Mouse (Mus musculus): ENCODE measurements at regions not wholly inside any gene's neighbourhood (a gene's known extent, or its start where the extent isn't known, plus 50 kb on each side); places are given as distances from the start of the nearest gene placed in this dataset.

DNA sequence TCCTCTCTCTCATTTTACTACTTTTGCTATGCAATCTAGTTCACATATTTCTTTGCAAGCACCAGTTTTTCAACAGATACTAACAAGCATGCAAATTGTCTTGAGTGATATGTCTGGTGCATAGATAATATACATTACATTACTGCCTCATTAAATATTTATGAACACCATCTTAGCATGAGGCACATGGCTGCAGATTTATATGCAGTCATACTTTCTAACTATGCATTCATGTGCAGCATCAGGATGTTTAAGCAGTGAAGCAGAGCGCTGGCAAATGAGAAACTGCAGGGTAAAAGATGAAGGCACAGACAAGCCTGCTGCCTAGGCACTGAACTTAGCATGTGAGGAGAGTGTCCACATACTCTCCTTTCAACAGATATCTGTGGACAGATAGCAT, 186.3 kb upstream of the Luzp2 start:
- TF ChIP-seq POLR2AphosphoS2 (IDR thresholded peaks at IDR 0.05; ENCODE audit: low read length) (no peak), CTCF (IDR thresholded peaks at IDR 0.05 in 2 of 3, conservative IDR thresholded peaks at IDR 0.05 in 1 of 3; ENCODE audit: control insufficient read depth in 1 of 3, insufficient read depth in 1 of 3, low read depth in 2 of 3, low read length in 3 of 3, poor library complexity in 1 of 3, severe bottlenecking in 1 of 3) (no peak), HCFC1 (IDR thresholded peaks at IDR 0.05; ENCODE audit: low read depth, low read length) (no peak), ZC3H11A (IDR thresholded peaks at IDR 0.05; ENCODE audit: low read depth, low read length) (no peak), MAFK (IDR thresholded peaks at IDR 0.05; ENCODE audit: borderline replicate concordance, low read depth, low read length) (no peak), RCOR1 (IDR thresholded peaks at IDR 0.05; ENCODE audit: low read depth, low read length) (no peak), POLR2A (IDR thresholded peaks at IDR 0.05; ENCODE audit: control insufficient read depth in 1 of 2, insufficient read depth in 1 of 2, low read depth in 1 of 2, low read length in 2 of 2, poor library complexity in 1 of 2) (no peak), TAL1 (IDR thresholded peaks at IDR 0.05; ENCODE audit: low read length) (no peak), EP300 (IDR thresholded peaks at IDR 0.05; ENCODE audit: low read depth in 1 of 2, low read length in 2 of 2) (no peak)
